Mouse (Mus musculus): ENCODE results near the gene Pbx1.

Pbx1 gene

DNA sequence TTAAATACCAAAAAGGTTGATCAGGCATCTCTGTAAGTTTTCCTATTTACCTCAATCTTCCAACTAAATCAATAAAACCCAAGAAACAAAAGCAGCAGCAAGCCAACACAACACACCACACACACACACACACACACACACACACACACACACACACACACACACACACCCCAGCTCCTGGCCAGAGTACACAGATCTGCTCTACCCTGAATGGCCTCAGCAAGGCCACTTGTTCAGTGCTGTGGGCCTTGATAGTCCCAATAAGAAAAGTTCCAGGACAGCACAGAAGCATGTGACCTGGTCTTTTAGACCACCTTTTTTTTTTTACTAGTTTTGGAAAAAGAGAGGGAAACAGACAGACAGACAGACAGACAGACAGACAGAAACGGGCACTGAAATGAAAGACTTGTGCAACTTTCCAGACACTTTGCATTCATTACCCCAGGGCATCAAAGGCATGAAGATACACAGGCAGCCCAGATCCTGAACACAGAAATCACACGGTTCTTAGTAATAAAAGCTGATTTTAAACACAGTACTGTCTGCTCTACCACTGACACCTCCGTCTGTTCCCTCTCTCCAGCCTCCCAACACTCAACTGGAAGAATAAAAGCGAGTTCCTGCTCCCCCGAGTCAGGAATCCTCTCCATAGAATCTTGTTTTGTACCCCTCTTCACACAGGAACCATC is 6.9 kb downstream of the Pbx1 start:
- no peak for DNase-seq

DNA sequence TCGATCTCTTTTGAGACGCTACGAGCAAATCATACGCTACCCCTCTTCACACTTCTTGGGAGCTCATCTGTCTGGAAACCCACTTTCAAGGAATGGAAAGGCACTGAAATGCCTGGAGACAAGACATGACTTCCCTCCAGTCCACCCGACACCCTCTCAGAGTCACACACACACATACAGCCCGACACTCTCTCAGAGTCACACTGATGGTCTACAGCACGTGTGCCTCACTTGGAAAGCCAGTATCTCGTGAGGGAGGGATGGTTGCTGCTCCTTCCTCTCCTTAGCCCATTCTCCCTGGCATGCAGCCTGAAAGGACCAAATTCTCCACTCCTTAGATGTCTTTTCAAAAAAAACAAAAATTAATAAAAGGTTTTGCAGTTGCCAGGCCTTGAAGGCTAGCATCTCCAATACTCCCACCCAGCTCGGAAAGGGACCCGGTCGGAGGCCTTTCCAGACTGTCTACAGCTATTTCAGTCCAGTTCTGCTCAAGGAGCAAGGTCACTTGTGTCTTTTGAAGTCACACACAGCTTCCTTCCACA is 8.6 kb downstream of the Pbx1 start:
- DNase-seq = no peak

- DNase-seq = no peak
Measured at GRCm38 (mm10) chr1:168418903-168419302, 13.2 kb downstream of the Pbx1 start.

DNA sequence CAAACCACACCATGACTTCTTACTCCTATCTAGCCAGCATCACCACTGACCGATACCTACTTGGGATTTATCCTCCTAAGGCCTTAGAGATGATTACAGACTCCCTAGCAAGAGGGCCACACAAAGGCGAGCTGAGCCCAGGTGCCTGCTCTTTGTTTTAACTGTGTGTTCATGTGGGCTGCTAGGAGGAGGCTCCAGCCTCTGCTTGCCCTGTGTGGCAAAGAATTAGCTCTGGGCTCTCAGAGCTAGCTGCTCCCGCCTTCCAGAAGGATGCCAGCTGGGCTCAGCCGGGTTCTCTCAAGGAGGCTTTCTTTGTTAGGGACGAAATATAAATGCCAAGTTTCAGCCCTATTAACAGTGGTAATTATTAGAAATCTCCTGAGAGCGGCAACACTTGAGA is 14.4 kb downstream of the Pbx1 start:
- DNase-seq = no peak

- no peak for DNase-seq
Measured at GRCm38 (mm10) chr1:168416729-168417437, 15.2 kb downstream of the Pbx1 start.

DNA sequence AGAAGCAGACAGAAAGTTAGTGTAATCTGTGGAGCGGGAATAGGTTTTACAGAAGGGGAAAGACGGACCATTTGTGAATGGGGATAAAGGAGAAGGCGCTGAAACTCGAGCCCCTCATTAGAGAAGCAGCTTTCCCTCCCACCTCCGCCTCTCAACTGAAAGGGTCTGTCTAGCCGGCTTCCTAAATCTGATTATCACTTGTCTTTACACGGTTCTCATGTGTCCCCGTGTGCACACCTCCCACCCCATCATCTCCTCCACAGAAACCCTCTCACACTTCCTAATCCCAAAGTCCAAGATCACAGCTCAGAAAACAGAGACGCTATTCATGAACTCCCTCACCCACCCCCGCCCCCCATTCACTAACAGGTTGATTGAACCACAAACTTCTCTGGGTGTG is 21.5 kb downstream of the Pbx1 start:
- DNase-seq = no peak

DNA sequence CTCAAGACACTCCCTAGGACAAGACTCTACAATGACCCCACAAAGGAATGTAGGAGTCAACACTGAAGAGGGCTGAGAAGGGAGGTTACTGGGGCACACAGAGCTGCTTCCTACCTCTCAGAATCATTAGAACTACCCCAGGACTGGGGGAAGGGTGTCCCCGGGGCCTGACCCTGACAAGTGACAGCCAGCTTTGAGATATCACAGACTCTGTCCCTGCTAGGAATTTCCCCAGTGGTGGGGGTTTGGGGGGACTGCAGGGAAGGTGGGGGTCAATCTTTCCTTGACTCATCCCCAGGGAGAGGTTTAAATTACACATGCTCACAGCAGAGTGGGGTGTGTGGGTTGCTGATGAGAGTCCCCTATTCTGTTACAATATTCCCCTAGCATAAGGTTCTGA is 22.0 kb downstream of the Pbx1 start:
- DNase-seq = no peak

DNA sequence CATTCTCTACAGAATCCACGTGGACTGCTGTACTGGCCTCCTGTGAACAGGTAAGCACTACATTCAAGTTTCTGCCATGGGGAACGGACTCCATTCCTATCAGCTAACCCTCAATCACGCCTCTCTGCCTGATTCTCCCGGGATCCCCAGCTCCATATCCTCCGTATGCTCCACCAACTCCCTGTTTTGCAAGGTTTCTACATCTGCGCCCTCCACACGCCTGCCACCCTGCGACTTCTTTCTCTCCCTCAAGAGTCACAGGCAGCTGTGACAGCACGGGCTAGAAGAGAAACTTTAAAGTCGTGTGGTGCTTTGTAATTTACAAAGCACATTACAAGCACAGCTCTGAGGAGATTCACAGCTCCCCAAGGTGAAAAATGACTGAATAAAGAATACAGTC is 23.3 kb downstream of the Pbx1 start:
- DNase-seq = no peak

GRCm38 (mm10) chr1:168407958-168408357 is 24.1 kb downstream of the Pbx1 start:
- no peak for DNase-seq

GRCm38 (mm10) chr1:168406291-168406675 is 25.8 kb downstream of the Pbx1 start:
- DNase-seq = no peak

- DNase-seq = no peak
Measured at GRCm38 (mm10) chr1:168405645-168406290, 26.3 kb downstream of the Pbx1 start.

GRCm38 (mm10) chr1:168403529-168403928 is 28.5 kb downstream of the Pbx1 start:
- DNase-seq = no peak

DNA sequence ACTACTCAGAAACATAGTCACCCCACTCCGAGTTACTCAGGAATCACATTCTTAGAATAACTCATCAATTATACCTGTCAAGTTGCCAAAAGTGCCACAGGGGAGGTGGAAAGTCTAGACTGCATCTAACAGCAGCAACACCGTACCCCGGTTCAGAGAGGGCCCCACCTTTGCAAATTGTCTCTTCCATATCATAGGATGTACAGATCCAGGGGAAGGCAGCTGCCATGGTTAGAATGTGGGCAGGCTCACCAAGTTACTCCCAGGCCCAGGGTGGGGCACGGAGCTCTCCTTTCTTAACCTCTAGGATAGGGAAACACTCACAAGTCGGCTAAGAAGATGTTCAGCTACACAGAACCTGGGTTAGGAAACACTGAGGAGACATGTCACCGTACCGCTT is 29.4 kb downstream of the Pbx1 start:
- DNase-seq = no peak

DNA sequence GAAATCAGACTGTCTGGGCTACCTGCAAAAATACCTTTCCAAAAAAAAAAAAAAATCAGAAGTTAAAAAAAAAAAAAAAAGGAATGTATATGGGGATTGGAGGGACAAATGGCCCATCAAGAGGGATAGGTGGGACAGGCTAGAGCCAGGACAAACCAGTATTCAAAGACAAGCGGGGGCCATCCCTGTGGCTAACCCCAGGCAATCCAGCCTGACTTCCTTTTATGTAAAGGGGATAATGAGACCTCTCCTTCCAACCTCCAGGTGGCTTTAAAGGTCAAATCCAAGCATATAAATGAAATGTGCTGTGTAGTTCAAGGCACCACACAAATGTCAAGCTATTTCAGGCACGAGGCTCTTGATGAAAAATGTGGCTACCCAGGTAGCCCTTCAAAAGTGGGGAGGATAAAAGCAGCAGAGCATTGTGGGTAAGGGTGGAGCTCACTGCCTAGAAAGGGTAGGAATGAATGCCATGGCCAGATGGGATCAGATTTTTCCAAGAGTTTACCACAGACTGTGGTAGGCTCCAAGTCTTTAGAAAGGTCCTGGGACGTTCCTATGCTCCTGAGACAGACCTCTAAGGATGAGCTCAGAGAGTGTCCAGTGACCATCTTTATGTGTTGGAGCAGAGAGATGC is 36.4 kb downstream of the Pbx1 start:
- no peak for DNase-seq

- DNase-seq = no peak
Measured at GRCm38 (mm10) chr1:168394535-168394934, 37.5 kb downstream of the Pbx1 start.

- no peak for DNase-seq
Measured at GRCm38 (mm10) chr1:168393456-168393855, 38.6 kb downstream of the Pbx1 start.

- no peak for DNase-seq
Measured at GRCm38 (mm10) chr1:168392500-168392853, 39.6 kb downstream of the Pbx1 start.

- DNase-seq = peak; percentile 54
Measured at GRCm38 (mm10) chr1:168391617-168392499, 40.2 kb downstream of the Pbx1 start.

DNA sequence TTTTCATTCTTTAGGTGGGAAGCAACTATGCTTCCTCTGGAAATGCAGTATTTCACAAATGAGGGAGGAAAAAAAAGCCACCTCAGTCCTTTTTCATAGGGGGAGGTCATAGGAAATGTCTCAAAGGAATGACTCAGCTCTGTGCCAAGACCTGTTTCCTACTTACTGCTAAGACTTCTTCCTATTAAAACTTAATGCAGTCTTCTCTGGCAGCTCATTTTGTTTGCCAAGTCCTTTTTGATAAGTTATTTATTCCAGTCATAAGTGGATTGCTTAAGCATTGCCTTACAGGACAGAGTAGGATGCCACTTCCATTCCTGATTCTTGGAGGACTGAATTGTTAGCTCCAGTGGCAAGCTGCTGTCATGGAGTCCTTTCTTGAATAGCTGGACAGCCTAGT is 41.3 kb downstream of the Pbx1 start:
- DNase-seq = no peak

DNA sequence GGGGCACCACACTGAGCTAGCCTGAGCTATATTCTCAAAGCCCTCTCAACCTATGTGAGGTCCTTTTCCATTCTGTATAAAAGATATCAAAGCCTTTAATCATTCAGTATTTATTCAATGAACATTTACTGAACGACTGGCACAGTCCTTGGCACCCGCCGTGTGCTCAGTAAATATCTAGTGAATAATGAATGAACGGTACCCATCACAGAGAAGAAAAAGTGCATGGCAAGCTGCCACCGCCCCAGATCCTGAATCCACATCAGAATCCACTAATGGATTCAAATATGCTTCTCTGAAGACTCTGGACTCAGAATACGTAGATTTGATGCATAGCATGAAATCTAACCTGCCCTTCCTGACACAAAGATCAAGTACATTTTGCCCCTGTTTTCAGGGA is 45.9 kb downstream of the Pbx1 start:
- DNase-seq = no peak

DNA sequence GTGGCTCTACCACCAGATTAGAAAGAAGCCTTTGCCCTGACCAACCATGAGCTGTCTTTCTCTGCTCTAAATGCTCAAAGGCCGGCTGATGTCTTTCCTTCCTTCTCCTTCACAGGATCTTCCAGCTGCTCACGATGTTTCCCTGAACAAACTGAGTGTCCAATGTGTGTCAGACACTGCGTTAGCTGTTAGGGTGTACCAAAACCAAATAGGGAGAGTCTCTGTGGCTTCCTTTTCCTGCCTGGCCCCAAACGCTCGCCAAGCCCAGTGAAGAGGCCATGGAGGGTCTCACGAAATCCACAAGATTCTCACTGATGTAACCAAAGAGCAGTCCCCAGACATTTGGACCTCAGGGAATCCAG is 47.5 kb downstream of the Pbx1 start:
- no peak for DNase-seq

DNA sequence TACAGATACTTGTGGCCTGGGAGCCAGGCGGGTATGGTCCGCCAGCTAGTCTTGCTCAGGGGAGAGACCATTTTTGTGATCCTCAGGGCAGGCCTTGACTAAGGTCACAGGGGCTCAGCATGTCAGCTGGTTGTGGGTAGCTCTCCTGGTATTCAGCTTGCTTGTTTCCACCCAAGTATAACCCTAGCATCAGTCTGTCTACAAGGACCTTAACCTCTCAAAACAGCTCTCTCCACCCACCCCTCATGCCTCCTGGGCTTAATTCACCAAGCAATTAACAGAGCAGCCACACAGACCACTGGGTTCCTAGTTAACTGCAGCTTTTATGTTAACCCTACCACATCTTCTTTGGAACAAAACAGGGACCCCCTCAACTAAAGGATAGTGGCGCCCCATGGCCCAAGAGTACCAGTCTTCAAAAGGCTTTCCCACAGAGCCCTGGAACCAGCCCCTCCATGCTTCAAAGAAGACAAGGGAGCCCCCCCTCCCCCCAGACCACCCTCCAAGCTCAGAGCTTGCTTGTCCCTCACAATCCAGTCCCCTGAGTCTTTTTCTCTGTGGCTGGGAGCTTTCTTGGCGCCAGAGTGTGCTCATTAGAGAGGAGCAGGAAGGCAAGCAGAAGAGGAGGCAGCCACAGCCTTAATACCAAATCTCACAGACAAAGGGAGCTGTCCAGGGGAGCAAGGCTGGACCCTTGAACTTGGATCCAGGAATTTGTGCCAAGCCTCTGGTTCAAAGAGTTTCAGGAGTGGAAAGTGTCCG is 48.1 kb downstream of the Pbx1 start:
- no peak for DNase-seq

Data from cerebellum, adult 9-10 months (tissue).